Mouse (Mus musculus) CH12.LX (cell line): ENCODE results near the gene Dnah8. TPM values are rescaled to one million over a fixed set of nuclear protein-coding genes. Genes with fewer than 3 reads are reported as not detected.

Experiments used
- DNase-seq: peaks from one replicate; pipeline ENCODE4 v3.0.0-alpha.2; 2013; ENCODE audit errors: extremely low read depth
- H3K27ac ChIP-seq: 2 replicates; pipeline ENCODE4 v1.5.1; 2012; ENCODE audit warnings: low read depth, mild to moderate bottlenecking, control low read depth, moderate library complexity; ENCODE audit not compliant: insufficient read depth
- H3K27me3 ChIP-seq: replicated peaks from 2 replicates; pipeline ENCODE3; 2012; ENCODE audit warnings: inconsistent platforms
- H3K36me3 ChIP-seq, 2 experiments: replicated peaks in 1 of 2; 2 replicates each; pipeline versions ENCODE3 to v1.6.1; 2012; ENCODE audit warnings: inconsistent platforms in 1 of 2, low read length in 1 of 2, mild to moderate bottlenecking in 1 of 2, mixed read lengths in 1 of 2, moderate library complexity in 1 of 2; ENCODE audit not compliant: control insufficient read depth in 1 of 2, insufficient read depth in 1 of 2
- H3K4me1 ChIP-seq, 2 experiments: 2 replicates each; pipeline ENCODE4 v1.6.1; 2012; ENCODE audit warnings: inconsistent platforms in 1 of 2, moderate library complexity in 1 of 2; ENCODE audit not compliant: insufficient read depth in 2 of 2, control insufficient read depth in 1 of 2
- H3K4me2 ChIP-seq: 2 replicates; pipeline ENCODE4 v1.6.1; 2012; ENCODE audit warnings: low read depth, mild to moderate bottlenecking, control low read depth; ENCODE audit not compliant: poor library complexity, insufficient read depth, severe bottlenecking
- H3K4me3 ChIP-seq, 3 experiments: fragments of 150-350 bp in 1 of 3; sonication (generic) in 1 of 3; replicated peaks in 1 of 3; 2 replicates each; pipeline versions ENCODE3 to v1.5.1; 2011 to 2012; ENCODE audit warnings: low read depth in 2 of 3, low read length in 2 of 3, mild to moderate bottlenecking in 2 of 3, moderate library complexity in 2 of 3, control low read depth in 1 of 3, improper control_type of control experiment in 1 of 3, inconsistent platforms in 1 of 3, mixed read lengths in 1 of 3; ENCODE audit not compliant: poor library complexity in 1 of 3
- H3K79me2 ChIP-seq: replicated peaks from 2 replicates; pipeline ENCODE4 v1.6.1; 2012; ENCODE audit warnings: mild to moderate bottlenecking, moderate library complexity; ENCODE audit not compliant: control insufficient read depth, poor library complexity, insufficient read depth, severe bottlenecking; ENCODE audit errors: extremely low read depth
- H3K9ac ChIP-seq: 2 replicates; pipeline ENCODE4 v1.6.1; 2012; ENCODE audit warnings: low read depth, mild to moderate bottlenecking, control low read depth, moderate library complexity; ENCODE audit not compliant: insufficient read depth
- H3K9me3 ChIP-seq: replicated peaks from 2 replicates; pipeline ENCODE3; 2012; ENCODE audit warnings: low read length, inconsistent platforms, mixed read lengths
- BHLHE40 ChIP-seq: IDR thresholded peaks from 2 replicates; pipeline ENCODE4 v1.6.1; 2011; ENCODE audit warnings: mild to moderate bottlenecking, low read depth, low read length, improper control_type of control experiment
- CHD1 ChIP-seq: IDR thresholded peaks from 2 replicates; pipeline ENCODE4 v1.6.1; 2012; ENCODE audit warnings: low read depth, low read length, improper control_type of control experiment, inconsistent platforms
- CHD2 ChIP-seq: IDR thresholded peaks from 2 replicates; pipeline ENCODE4 v1.6.1; 2011; ENCODE audit warnings: low read length, improper control_type of control experiment
- ELF1 ChIP-seq: IDR thresholded peaks from 2 replicates; pipeline ENCODE4 v1.6.1; 2014; ENCODE audit warnings: low read depth, mild to moderate bottlenecking, inconsistent platforms, low read length, improper control_type of control experiment
- EP300 ChIP-seq: IDR thresholded peaks from 2 replicates; pipeline ENCODE4 v1.6.1; 2011; ENCODE audit warnings: low read length, improper control_type of control experiment
- ETS1 ChIP-seq: conservative IDR thresholded peaks from 2 replicates; pipeline ENCODE4 v1.6.1; 2012; ENCODE audit warnings: low read depth, mild to moderate bottlenecking, inconsistent platforms, low read length, improper control_type of control experiment, moderate library complexity
- JUND ChIP-seq: conservative IDR thresholded peaks from 2 replicates; pipeline ENCODE4 v1.6.1; 2011; ENCODE audit warnings: low read depth, low read length, improper control_type of control experiment
- MAX ChIP-seq: IDR thresholded peaks from 2 replicates; pipeline ENCODE4 v1.6.1; 2011; ENCODE audit warnings: low read length, improper control_type of control experiment
- MXI1 ChIP-seq: IDR thresholded peaks from 2 replicates; pipeline ENCODE4 v1.6.1; 2011; ENCODE audit warnings: mild to moderate bottlenecking, low read depth, low read length, improper control_type of control experiment
- MYC ChIP-seq: IDR thresholded peaks from 2 replicates; pipeline ENCODE4 v1.6.1; 2011; ENCODE audit warnings: low read depth, mild to moderate bottlenecking, improper control_type of control experiment, low read length
- NELFE ChIP-seq: IDR thresholded peaks from 2 replicates; pipeline ENCODE4 v1.6.1; 2011; ENCODE audit warnings: low read depth, low read length, improper control_type of control experiment
- POLR2A ChIP-seq: IDR thresholded peaks from 2 replicates; pipeline ENCODE4 v1.6.1; 2011; ENCODE audit warnings: low read depth, mild to moderate bottlenecking, improper control_type of control experiment, low read length
- POLR2AphosphoS2 ChIP-seq: IDR thresholded peaks from 2 replicates; pipeline ENCODE4 v1.6.1; 2011; ENCODE audit warnings: low read depth, low read length, improper control_type of control experiment
- RAD21 ChIP-seq: IDR thresholded peaks from 2 replicates; pipeline ENCODE4 v1.6.1; 2011; ENCODE audit warnings: low read depth, mild to moderate bottlenecking, low read length, improper control_type of control experiment, moderate library complexity
- SIN3A ChIP-seq: IDR thresholded peaks from 2 replicates; pipeline ENCODE4 v1.6.1; 2012; ENCODE audit warnings: low read length, improper control_type of control experiment, inconsistent platforms
- UBTF ChIP-seq: IDR thresholded peaks from 2 replicates; pipeline ENCODE4 v1.6.1; 2012; ENCODE audit warnings: low read depth, mild to moderate bottlenecking, inconsistent platforms, low read length, improper control_type of control experiment, moderate library complexity
- USF2 ChIP-seq: conservative IDR thresholded peaks from 2 replicates; pipeline ENCODE4 v1.6.1; 2011; ENCODE audit warnings: low read depth, low read length, improper control_type of control experiment
- ZC3H11A ChIP-seq: IDR thresholded peaks from 2 replicates; pipeline ENCODE4 v1.6.1; 2012; ENCODE audit warnings: low read depth, mild to moderate bottlenecking, inconsistent platforms, low read length, improper control_type of control experiment
- ZMIZ1 ChIP-seq: IDR thresholded peaks from 2 replicates; pipeline ENCODE4 v1.6.1; 2012; ENCODE audit warnings: low read depth, mild to moderate bottlenecking, inconsistent platforms, low read length, improper control_type of control experiment
- dilution Hi-C: fragments of 300-500 bp; cut with MboI; formaldehyde crosslinking; loops from 2 replicates; pipeline ENCODE4 v1.14.3; 2020; ENCODE audit warnings: low sequenced_read_pairs; ENCODE audit not compliant: extremely low pct_unique_long_range_greater_than_20kb, extremely low pct_ligation_motif_present
- in situ Hi-C: fragments of 300-500 bp; cut with MboI; formaldehyde crosslinking; loops from 3 replicates; pipeline ENCODE4 v1.14.3; 2019; ENCODE audit warnings: low sequenced_read_pairs, low pct_ligation_motif_present, low pct_unique_long_range_greater_than_20kb, mixed read lengths
- polyA plus RNA-seq: library from polyadenylated mRNA; unstranded; fragments of >175 nt; gene quantifications from 2 replicates; pipeline ENCODE4 v1.2.1, GENCODE M21; 2012; ENCODE audit warnings: low read depth; ENCODE audit not compliant: insufficient read length
- total RNA-seq, 2 experiments: library from RNA; depleted of rRNA; stranded (reverse); fragments of 300-350 nt in 1 of 2; fragments of >200 nt in 1 of 2; gene quantifications; 2 replicates each; pipeline ENCODE4 v1.2.3; 2012 to 2014

Gene Dnah8
- total and polyA plus RNA-seq, 3 experiments, result 0.09 to 0.99 TPM; not detected in 1

GRCm38 (mm10) chr17:30638996-30639395, 14.8 kb downstream of the Dnah8 start:
- Histone ChIP-seq H3K9ac (no peak overlapping the region), H3K9me3 (no peaks in the 10 kb centered on the region), H3K4me1 (peaks cover 0 to 2% of the 10 kb centered on the region in 2 experiments; a peak in 1 of 4 replicates), H3K4me3 (no peak overlapping the region), H3K27ac (no peak overlapping the region), H3K36me3 (no peaks in the 10 kb centered on the region), H3K27me3 (peaks cover 1% of the 10 kb centered on the region), H3K79me2 (no peaks in the 10 kb centered on the region), H3K4me2 (no peak overlapping the region)
- DNase-seq, result no peak
- in situ Hi-C loops (no loop called here), dilution Hi-C loops (no loop called here)
- no peak for TF ChIP-seq EP300
- TF ChIP-seq ZC3H11A, result no peak
- TF ChIP-seq RAD21, result no peak
- no peak for TF ChIP-seq ZMIZ1
- TF ChIP-seq MAX, result no peak
- TF ChIP-seq UBTF, result no peak

- no peaks in the 10 kb centered on the region for H3K79me2 ChIP-seq
- H3K27me3 ChIP-seq, result peaks cover 1% of the 10 kb centered on the region
- in situ Hi-C loops, result no loop called here
- DNase-seq, result no peak
- TF ChIP-seq ZMIZ1, result no peak
- TF ChIP-seq POLR2AphosphoS2, result no peak
- no peak for TF ChIP-seq BHLHE40
- TF ChIP-seq NELFE, result no peak
- no peak for TF ChIP-seq RAD21
- TF ChIP-seq SIN3A, result no peak
- no peak for TF ChIP-seq USF2
- no peak for TF ChIP-seq CHD1
- TF ChIP-seq ELF1, result no peak
- TF ChIP-seq CHD2, result no peak
- TF ChIP-seq ETS1, result no peak
- TF ChIP-seq POLR2A, result no peak
- no peak for TF ChIP-seq EP300
- TF ChIP-seq MYC, result no peak
- TF ChIP-seq JUND, result no peak
- TF ChIP-seq MXI1, result no peak
- no peak overlapping the region for H3K4me3 ChIP-seq
- dilution Hi-C loops, result no loop called here
- H3K9ac ChIP-seq, result no peak overlapping the region
- H3K4me2 ChIP-seq, result no peak overlapping the region
- no peaks in the 10 kb centered on the region for H3K36me3 ChIP-seq
- no peaks in the 10 kb centered on the region for H3K9me3 ChIP-seq
- no peak overlapping the region for H3K27ac ChIP-seq
- H3K4me1 ChIP-seq, result peaks cover 0 to 2% of the 10 kb centered on the region in 2 experiments; a peak in 1 of 4 replicates
Observed at GRCm38 (mm10) chr17:30640896-30641295, 16.7 kb downstream of the Dnah8 start.
